Mouse (Mus musculus) CH12.LX (cell line): ENCODE data around the gene Olfr555. TPM values are rescaled to one million over a fixed set of nuclear protein-coding genes. Genes with fewer than 3 reads are reported as not detected.

ENCODE experiments used
- DNase-seq: peaks from one replicate; pipeline ENCODE4 v3.0.0-alpha.2; 2013; ENCODE audit errors: extremely low read depth
- H3K27ac ChIP-seq: 2 replicates; pipeline ENCODE4 v1.5.1; 2012; ENCODE audit warnings: low read depth, mild to moderate bottlenecking, control low read depth, moderate library complexity; ENCODE audit not compliant: insufficient read depth
- H3K27me3 ChIP-seq: replicated peaks from 2 replicates; pipeline ENCODE3; 2012; ENCODE audit warnings: inconsistent platforms
- H3K36me3 ChIP-seq, 2 experiments: replicated peaks in 1 of 2; 2 replicates each; pipeline versions ENCODE3 to v1.6.1; 2012; ENCODE audit warnings: inconsistent platforms in 1 of 2, low read length in 1 of 2, mild to moderate bottlenecking in 1 of 2, mixed read lengths in 1 of 2, moderate library complexity in 1 of 2; ENCODE audit not compliant: control insufficient read depth in 1 of 2, insufficient read depth in 1 of 2
- H3K4me1 ChIP-seq, 2 experiments: 2 replicates each; pipeline ENCODE4 v1.6.1; 2012; ENCODE audit warnings: inconsistent platforms in 1 of 2, moderate library complexity in 1 of 2; ENCODE audit not compliant: insufficient read depth in 2 of 2, control insufficient read depth in 1 of 2
- H3K4me2 ChIP-seq: 2 replicates; pipeline ENCODE4 v1.6.1; 2012; ENCODE audit warnings: low read depth, mild to moderate bottlenecking, control low read depth; ENCODE audit not compliant: poor library complexity, insufficient read depth, severe bottlenecking
- H3K4me3 ChIP-seq, 3 experiments: fragments of 150-350 bp in 1 of 3; sonication (generic) in 1 of 3; replicated peaks in 1 of 3; 2 replicates each; pipeline versions ENCODE3 to v1.5.1; 2011 to 2012; ENCODE audit warnings: low read depth in 2 of 3, low read length in 2 of 3, mild to moderate bottlenecking in 2 of 3, moderate library complexity in 2 of 3, control low read depth in 1 of 3, improper control_type of control experiment in 1 of 3, inconsistent platforms in 1 of 3, mixed read lengths in 1 of 3; ENCODE audit not compliant: poor library complexity in 1 of 3
- H3K79me2 ChIP-seq: replicated peaks from 2 replicates; pipeline ENCODE4 v1.6.1; 2012; ENCODE audit warnings: mild to moderate bottlenecking, moderate library complexity; ENCODE audit not compliant: control insufficient read depth, poor library complexity, insufficient read depth, severe bottlenecking; ENCODE audit errors: extremely low read depth
- H3K9ac ChIP-seq: 2 replicates; pipeline ENCODE4 v1.6.1; 2012; ENCODE audit warnings: low read depth, mild to moderate bottlenecking, control low read depth, moderate library complexity; ENCODE audit not compliant: insufficient read depth
- H3K9me3 ChIP-seq: replicated peaks from 2 replicates; pipeline ENCODE3; 2012; ENCODE audit warnings: low read length, inconsistent platforms, mixed read lengths
- CTCF ChIP-seq, 2 experiments: IDR thresholded peaks in 1 of 2; conservative IDR thresholded peaks in 1 of 2; 2 replicates each; pipeline ENCODE4 v1.5.1; 2011 to 2012; ENCODE audit warnings: low read depth in 2 of 2, low read length in 2 of 2, improper control_type of control experiment in 1 of 2, inconsistent platforms in 1 of 2, mild to moderate bottlenecking in 1 of 2, moderate library complexity in 1 of 2
- ELF1 ChIP-seq: IDR thresholded peaks from 2 replicates; pipeline ENCODE4 v1.6.1; 2014; ENCODE audit warnings: low read depth, mild to moderate bottlenecking, inconsistent platforms, low read length, improper control_type of control experiment
- EP300 ChIP-seq: IDR thresholded peaks from 2 replicates; pipeline ENCODE4 v1.6.1; 2011; ENCODE audit warnings: low read length, improper control_type of control experiment
- GABPA ChIP-seq: IDR thresholded peaks from 2 replicates; pipeline ENCODE4 v1.6.1; 2012; ENCODE audit warnings: low read depth, low read length, improper control_type of control experiment, inconsistent platforms; ENCODE audit not compliant: insufficient replicate concordance
- JUND ChIP-seq: conservative IDR thresholded peaks from 2 replicates; pipeline ENCODE4 v1.6.1; 2011; ENCODE audit warnings: low read depth, low read length, improper control_type of control experiment
- KAT2A ChIP-seq: IDR thresholded peaks from 2 replicates; pipeline ENCODE4 v1.6.1; 2012; ENCODE audit warnings: low read length, improper control_type of control experiment, inconsistent platforms; ENCODE audit not compliant: insufficient replicate concordance
- MAFK ChIP-seq: IDR thresholded peaks from 2 replicates; pipeline ENCODE4 v1.6.1; 2011; ENCODE audit warnings: low read length, improper control_type of control experiment; ENCODE audit not compliant: insufficient replicate concordance
- MAX ChIP-seq: IDR thresholded peaks from 2 replicates; pipeline ENCODE4 v1.6.1; 2011; ENCODE audit warnings: low read length, improper control_type of control experiment
- MAZ ChIP-seq: IDR thresholded peaks from 2 replicates; pipeline ENCODE4 v1.6.1; 2012; ENCODE audit warnings: low read depth, mild to moderate bottlenecking, inconsistent platforms, low read length, improper control_type of control experiment, moderate library complexity
- NELFE ChIP-seq: IDR thresholded peaks from 2 replicates; pipeline ENCODE4 v1.6.1; 2011; ENCODE audit warnings: low read depth, low read length, improper control_type of control experiment
- NRF1 ChIP-seq: IDR thresholded peaks from 2 replicates; pipeline ENCODE4 v1.6.1; 2014; ENCODE audit warnings: low read depth, mild to moderate bottlenecking, inconsistent platforms, low read length, improper control_type of control experiment, moderate library complexity
- POLR2A ChIP-seq: IDR thresholded peaks from 2 replicates; pipeline ENCODE4 v1.6.1; 2011; ENCODE audit warnings: low read depth, mild to moderate bottlenecking, improper control_type of control experiment, low read length
- RAD21 ChIP-seq: IDR thresholded peaks from 2 replicates; pipeline ENCODE4 v1.6.1; 2011; ENCODE audit warnings: low read depth, mild to moderate bottlenecking, low read length, improper control_type of control experiment, moderate library complexity
- RCOR1 ChIP-seq: conservative IDR thresholded peaks from 2 replicates; pipeline ENCODE4 v1.6.1; 2012; ENCODE audit warnings: low read depth, mild to moderate bottlenecking, inconsistent platforms, low read length, improper control_type of control experiment
- SMC3 ChIP-seq: IDR thresholded peaks from 2 replicates; pipeline ENCODE4 v1.6.1; 2011; ENCODE audit warnings: low read depth, low read length, improper control_type of control experiment
- TBP ChIP-seq: conservative IDR thresholded peaks from 2 replicates; pipeline ENCODE4 v1.6.1; 2011; ENCODE audit warnings: low read depth, low read length, improper control_type of control experiment
- UBTF ChIP-seq: IDR thresholded peaks from 2 replicates; pipeline ENCODE4 v1.6.1; 2012; ENCODE audit warnings: low read depth, mild to moderate bottlenecking, inconsistent platforms, low read length, improper control_type of control experiment, moderate library complexity
- USF1 ChIP-seq: IDR thresholded peaks from 2 replicates; pipeline ENCODE4 v1.6.1; 2014; ENCODE audit warnings: low read depth, mild to moderate bottlenecking, inconsistent platforms, low read length, improper control_type of control experiment
- ZC3H11A ChIP-seq: IDR thresholded peaks from 2 replicates; pipeline ENCODE4 v1.6.1; 2012; ENCODE audit warnings: low read depth, mild to moderate bottlenecking, inconsistent platforms, low read length, improper control_type of control experiment
- ZKSCAN1 ChIP-seq: IDR thresholded peaks from 2 replicates; pipeline ENCODE4 v1.6.1; 2012; ENCODE audit warnings: low read depth, inconsistent platforms, low read length, improper control_type of control experiment, borderline replicate concordance
- ZMIZ1 ChIP-seq: IDR thresholded peaks from 2 replicates; pipeline ENCODE4 v1.6.1; 2012; ENCODE audit warnings: low read depth, mild to moderate bottlenecking, inconsistent platforms, low read length, improper control_type of control experiment
- ZNF384 ChIP-seq: IDR thresholded peaks from 2 replicates; pipeline ENCODE4 v1.6.1; 2012; ENCODE audit warnings: low read depth, low read length, improper control_type of control experiment, inconsistent platforms
- dilution Hi-C: fragments of 300-500 bp; cut with MboI; formaldehyde crosslinking; loops from 2 replicates; pipeline ENCODE4 v1.14.3; 2020; ENCODE audit warnings: low sequenced_read_pairs; ENCODE audit not compliant: extremely low pct_unique_long_range_greater_than_20kb, extremely low pct_ligation_motif_present
- in situ Hi-C: fragments of 300-500 bp; cut with MboI; formaldehyde crosslinking; loops from 3 replicates; pipeline ENCODE4 v1.14.3; 2019; ENCODE audit warnings: low sequenced_read_pairs, low pct_ligation_motif_present, low pct_unique_long_range_greater_than_20kb, mixed read lengths
- polyA plus RNA-seq: library from polyadenylated mRNA; unstranded; fragments of >175 nt; gene quantifications from 2 replicates; pipeline ENCODE4 v1.2.1, GENCODE M21; 2012; ENCODE audit warnings: low read depth; ENCODE audit not compliant: insufficient read length
- total RNA-seq, 2 experiments: library from RNA; depleted of rRNA; stranded (reverse); fragments of 300-350 nt in 1 of 2; fragments of >200 nt in 1 of 2; gene quantifications; 2 replicates each; pipeline ENCODE4 v1.2.3; 2012 to 2014

The Olfr555 gene
- total and polyA plus RNA-seq, 3 experiments, result not detected

DNA sequence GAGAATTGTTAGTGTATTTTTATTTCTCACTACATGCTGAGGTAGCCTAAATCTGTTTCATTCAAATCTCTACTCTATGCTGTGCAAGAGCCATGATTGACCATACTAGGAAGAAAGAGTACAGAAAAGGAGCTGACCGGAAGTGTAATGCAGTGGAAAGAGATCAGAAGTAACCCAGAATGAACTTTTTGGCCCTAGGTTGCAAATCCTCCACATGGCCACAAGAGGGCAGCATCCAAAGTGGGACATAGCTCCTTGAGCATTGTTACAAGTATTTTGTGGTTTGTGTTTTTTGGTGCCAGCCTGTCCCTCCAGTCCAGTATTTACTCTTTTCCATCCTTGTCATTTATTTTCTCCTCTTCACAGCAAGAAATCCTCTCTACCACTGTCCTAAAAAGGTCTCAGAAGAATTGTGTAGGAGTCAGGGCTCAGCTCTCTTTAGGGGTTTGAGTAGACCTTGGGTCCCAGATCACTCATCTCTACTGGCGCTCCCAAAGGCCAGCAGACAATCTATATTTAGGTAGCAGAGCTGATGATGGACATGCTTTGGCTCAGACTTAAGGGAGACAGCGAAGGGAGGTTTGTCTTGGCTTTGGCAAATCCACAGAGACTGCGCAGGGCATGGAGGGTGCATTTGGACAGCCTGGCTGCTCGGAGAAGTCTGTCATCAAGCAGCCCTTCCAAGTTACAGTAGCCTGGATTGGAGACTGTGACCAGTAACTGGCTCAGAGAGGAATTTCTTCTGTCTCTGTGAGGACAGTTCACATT is 36.9 kb downstream of the Olfr555 start, which contains the start of gene Olfr557:
Gene Olfr557, plus strand, starts transcription at position 553 of the 768 bp plus-strand sequence.
- Histone ChIP-seq H3K27me3 (peaks cover 5% of the 10 kb centered on the region), H3K9ac (no peak within 1 kb of the TSS), H3K36me3 (no peaks in the 10 kb centered on the region), H3K4me1 (0 out of 4 replicates have a peak, but pooled peaks cover 0 to 2% of the 10 kb centered on the region in 2 experiments), H3K79me2 (no peaks in the 10 kb centered on the region), H3K9me3 (no peaks in the 10 kb centered on the region), H3K4me3 (no peak within 1 kb of the TSS), H3K27ac (no peak within 1 kb of the TSS), H3K4me2 (peak within 1 kb of the TSS; percentile 21; the same call in 1 of the 2 replicates)
- dilution Hi-C loops, result no loop called here
- TF ChIP-seq CTCF (conservative IDR thresholded peaks at IDR 0.05 in 1 of 2, IDR thresholded peaks at IDR 0.05 in 1 of 2; ENCODE audit: low read depth in 2 of 2, low read length in 2 of 2), result peak; percentile 83 to 96
- TF ChIP-seq RAD21, result peak; percentile 55
- TF ChIP-seq ELF1, result peak; percentile 54
- TF ChIP-seq ZMIZ1, result no peak
- TF ChIP-seq SMC3, result peak; percentile 75
- TF ChIP-seq MAX, result no peak
- in situ Hi-C loops, result no loop called here
- peak; percentile 70 for DNase-seq

DNA sequence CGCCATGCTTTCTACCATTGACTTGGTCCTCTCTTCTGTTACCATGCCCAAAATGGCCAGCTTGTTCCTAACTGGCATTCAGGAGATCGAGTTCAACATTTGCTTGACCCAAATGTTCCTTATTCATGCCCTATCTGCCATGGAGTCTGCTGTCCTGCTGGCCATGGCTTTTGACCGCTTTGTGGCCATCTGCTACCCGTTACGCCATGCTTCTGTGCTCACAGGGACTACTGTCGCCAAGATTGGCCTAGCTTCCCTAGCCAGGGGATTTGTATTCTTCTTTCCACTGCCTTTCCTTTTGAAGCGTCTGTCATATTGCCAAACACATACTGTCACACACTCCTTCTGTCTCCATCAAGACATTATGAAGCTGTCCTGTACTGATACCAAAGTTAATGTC is 39.8 kb downstream of the Olfr555 start:
- Histone ChIP-seq H3K36me3 (no peaks in the 10 kb centered on the region), H3K27me3 (peaks cover 5% of the 10 kb centered on the region), H3K9me3 (no peaks in the 10 kb centered on the region), H3K79me2 (no peaks in the 10 kb centered on the region), H3K9ac (no peak overlapping the region), H3K4me1 (0 out of 4 replicates have a peak, but pooled peaks cover 0 to 2% of the 10 kb centered on the region in 2 experiments), H3K4me2 (no peak overlapping the region), H3K27ac (no peak overlapping the region), H3K4me3 (no peak overlapping the region)
- dilution Hi-C loops, result no loop called here
- in situ Hi-C loops, result no loop called here
- DNase-seq, result no peak
- TF ChIP-seq NRF1, result no peak
- no peak for TF ChIP-seq MAFK
- no peak for TF ChIP-seq RCOR1
- TF ChIP-seq ZMIZ1, result no peak
- TF ChIP-seq MAZ, result no peak
- TF ChIP-seq TBP, result no peak
- TF ChIP-seq EP300, result no peak
- no peak for TF ChIP-seq POLR2A
- no peak for TF ChIP-seq JUND
- TF ChIP-seq USF1, result no peak
- no peak for TF ChIP-seq RAD21
- TF ChIP-seq CTCF (conservative IDR thresholded peaks at IDR 0.05 in 1 of 2, IDR thresholded peaks at IDR 0.05 in 1 of 2; ENCODE audit: low read depth in 2 of 2, low read length in 2 of 2), result no peak
- no peak for TF ChIP-seq MAX
- TF ChIP-seq NELFE, result no peak
- no peak for TF ChIP-seq ZNF384
- no peak for TF ChIP-seq ZC3H11A
- no peak for TF ChIP-seq ZKSCAN1
- TF ChIP-seq GABPA, result no peak
- TF ChIP-seq KAT2A, result no peak
- TF ChIP-seq UBTF, result no peak
